Mouse (Mus musculus) lung, postnatal 0 days (tissue): ENCODE measurements around the gene Sema3b.

Experiments
- CTCF ChIP-seq: IDR thresholded peaks from 2 replicates; pipeline ENCODE4 v1.5.1; 2016; ENCODE audit warnings: antibody characterized with exemption, mild to moderate bottlenecking
- EP300 ChIP-seq: IDR thresholded peaks from 2 replicates; pipeline ENCODE4 v1.6.1; 2016; ENCODE audit warnings: antibody characterized with exemption, mild to moderate bottlenecking, control low read depth

DNA sequence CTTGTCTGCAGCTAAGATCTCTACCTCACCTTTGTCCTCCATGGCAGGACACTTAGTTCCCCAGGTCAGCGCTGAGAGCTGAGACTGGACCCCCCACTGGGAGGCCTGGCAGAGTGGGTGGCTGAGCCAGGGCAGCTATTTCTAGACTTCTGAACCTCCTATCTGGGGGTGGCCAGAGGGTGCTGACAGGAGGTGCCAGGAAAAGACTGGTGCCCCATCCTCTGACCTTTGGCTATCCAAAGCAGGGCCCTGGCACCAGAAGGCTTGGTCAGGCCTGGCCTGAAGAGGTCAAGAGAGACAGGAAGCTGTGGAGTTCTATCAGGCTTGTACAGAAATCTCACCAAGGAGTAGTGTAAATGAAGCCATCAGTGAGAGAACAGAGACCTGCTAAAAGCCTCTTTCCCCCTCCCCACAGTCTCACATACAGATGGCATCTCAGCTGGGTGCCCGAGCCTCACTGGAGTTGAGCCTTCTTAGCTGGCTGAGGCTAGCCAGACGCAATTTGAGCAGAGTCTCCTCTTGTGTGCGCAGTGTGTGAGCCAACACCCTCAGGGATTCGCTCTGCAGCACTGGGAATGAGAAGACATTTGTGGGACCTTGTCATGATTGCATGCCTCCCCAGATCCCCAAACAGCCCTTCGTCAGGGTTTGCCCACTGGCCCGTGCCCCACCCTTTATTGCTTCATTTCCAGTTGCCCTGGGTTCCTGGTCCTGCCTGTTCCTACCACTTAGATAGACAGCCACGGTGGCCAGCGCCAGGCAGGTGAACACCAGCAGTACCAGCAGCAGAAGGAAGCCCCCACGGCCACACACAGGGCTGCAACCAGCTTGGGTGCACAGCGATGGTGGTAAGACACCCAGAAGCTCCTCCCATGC is 15.7 kb downstream of the Sema3b start:
- TF ChIP-seq CTCF (no peak), EP300 (no peak)
